In the genomic region with DNA sequence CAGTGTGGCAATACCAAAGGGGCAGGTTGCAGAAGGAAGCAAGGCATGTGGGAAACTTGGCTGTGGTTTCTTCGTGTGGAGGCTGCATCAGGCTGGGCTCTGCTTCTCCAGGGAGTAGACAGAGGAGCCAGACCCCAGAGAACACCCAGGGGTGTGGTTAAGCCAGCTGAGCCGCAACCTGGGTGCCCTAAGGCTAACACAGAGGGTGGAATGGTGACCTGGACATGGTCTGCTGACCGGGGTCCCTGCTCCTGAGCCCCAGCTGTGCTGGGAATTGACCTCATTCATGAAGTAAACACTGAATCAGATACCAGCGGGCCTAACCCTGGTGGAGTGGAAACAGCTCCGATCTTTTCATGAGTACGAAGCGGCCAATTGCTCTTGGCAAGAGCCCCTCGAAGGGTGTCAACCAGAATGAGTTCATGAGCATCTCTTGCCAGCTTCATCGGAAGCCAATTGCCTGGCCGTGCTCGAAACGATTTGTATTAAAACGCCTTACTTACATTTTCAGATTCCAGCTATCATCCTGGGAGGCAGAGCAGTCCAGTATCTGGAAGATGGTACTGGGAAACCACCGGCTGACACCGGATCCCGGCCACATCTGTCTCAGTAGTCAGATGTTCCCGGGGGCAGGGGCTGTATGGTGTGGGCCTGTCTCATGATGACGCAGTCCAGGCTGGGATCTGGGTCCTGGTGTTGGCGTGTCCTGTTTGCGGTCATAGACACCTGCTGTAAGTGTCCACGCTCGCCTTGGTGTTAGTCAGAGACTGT, we compare ENCODE assay signal across 10 mouse cellular contexts.
DNase-seq lines count a peak whose midpoint lies in the region; ATAC-seq and TF ChIP-seq lines count a peak whose summit lies in the region.
"Had no signal": no experiment of that assay in that cellular context is flagged by ENCODE, and none has a peak within 500 bp of the region (broad histone marks: within the 10 kb centered on the region; RNA-seq: fewer than 3 reads in every experiment).

No protein-coding gene starts in this region.

- DNase-seq in heart, adult 18-20 months: peak; percentile 82 to 86
- peak; percentile 96 for DNase-seq in Patski (ENCODE audit: low read depth, low spot score)
- DNase-seq in gastrocnemius, postnatal 25 days: peak; percentile 80
- no peak for DNase-seq in spleen, postnatal 10 days (ENCODE audit: low spot score in 2 of 2)
- no peak for DNase-seq in left cerebral cortex, postnatal 10 days (ENCODE audit: extremely low spot score in 1 of 2, low spot score in 2 of 2)
- no peak for DNase-seq in liver, embryonic 11.5 days (ENCODE audit: low spot score)
- DNase-seq: kidney, postnatal 4 days had no signal

- no peaks in the 10 kb centered on the region for H3K27me3 ChIP-seq in heart, embryonic 12.5 days (replicated peaks)
- no peaks in the 10 kb centered on the region for H3K27me3 ChIP-seq in Patski
- H3K27me3 ChIP-seq in lung, embryonic 15.5 days: no peaks in the 10 kb centered on the region
- peaks cover 4% of the 10 kb centered on the region; the same call in 1 of the 2 replicates for H3K27me3 ChIP-seq in liver, embryonic 11.5 days (replicated peaks; ENCODE audit: control insufficient read depth, insufficient read depth, low read length)
- H3K27me3 ChIP-seq: forebrain, embryonic 13.5 days had no signal

- no peak overlapping the region for H3K4me2 ChIP-seq in heart, embryonic 12.5 days
- H3K4me2 ChIP-seq in lung, embryonic 15.5 days: no peak overlapping the region
- no peak overlapping the region for H3K4me2 ChIP-seq in liver, embryonic 11.5 days
- H3K4me2 ChIP-seq: forebrain, embryonic 13.5 days had no signal

- TF ChIP-seq CTCF in Patski (IDR thresholded peaks at IDR 0.05): no peak

- no peak overlapping the region for H3K9ac ChIP-seq in heart, embryonic 12.5 days
- H3K9ac ChIP-seq in lung, embryonic 15.5 days: no peak overlapping the region
- no peak overlapping the region for H3K9ac ChIP-seq in liver, embryonic 11.5 days (ENCODE audit: low read depth, low read length)
- H3K9ac ChIP-seq: forebrain, embryonic 13.5 days had no signal

- in situ Hi-C loops in Patski (cut with MboI; ENCODE audit: low pct_unique_long_range_greater_than_20kb): loop anchor here (10.0 kb wide), 1 partner anchor 108 kb away; a partner anchor contains a TSS

- no peaks in the 10 kb centered on the region for H3K36me3 ChIP-seq in heart, embryonic 12.5 days
- no peaks in the 10 kb centered on the region for H3K36me3 ChIP-seq in lung, embryonic 15.5 days
- H3K36me3 ChIP-seq in liver, embryonic 11.5 days (ENCODE audit: control insufficient read depth, insufficient read depth, low read length): no peaks in the 10 kb centered on the region

- H3K4me3 ChIP-seq in heart, embryonic 12.5 days: no peak overlapping the region
- H3K4me3 ChIP-seq in lung, embryonic 15.5 days: no peak overlapping the region
- H3K4me3 ChIP-seq in liver, embryonic 11.5 days (ENCODE audit: low read depth, low read length): no peak overlapping the region
- H3K4me3 ChIP-seq: forebrain, embryonic 13.5 days had no signal

- intact Hi-C loops in left cerebral cortex, postnatal 10 days (cut with DNase I): no loop called here

- 72% methylated on average over 22 of the region's 22 CpGs for WGBS in heart, embryonic 12.5 days
- 63% methylated on average over 22 of the region's 22 CpGs for WGBS in lung, embryonic 15.5 days
- WGBS in liver, embryonic 11.5 days: 73% methylated on average over 22 of the region's 22 CpGs

- CTCF ChIA-PET in Patski (lab: Charles Lee): interaction anchor here (1.3 to 1.9 kb wide), 3 partner anchors 17 to 112 kb away, joined by 3 to 7 read pairs (median 4); no protein-coding TSS in a partner anchor

- no peak overlapping the region for H3K27ac ChIP-seq in heart, embryonic 12.5 days (ENCODE audit: poor library complexity, severe bottlenecking)
- no peak overlapping the region for H3K27ac ChIP-seq in lung, embryonic 15.5 days
- no peak overlapping the region for H3K27ac ChIP-seq in liver, embryonic 11.5 days (ENCODE audit: low read depth, low read length)
- H3K27ac ChIP-seq: forebrain, embryonic 13.5 days had no signal

- H3K4me1 ChIP-seq in heart, embryonic 12.5 days (replicated peaks): peaks cover 10% of the 10 kb centered on the region
- H3K4me1 ChIP-seq in lung, embryonic 15.5 days: peaks cover 11% of the 10 kb centered on the region; the same call in 1 of the 2 replicates
- no peaks in the 10 kb centered on the region; the same call in 1 of the 2 replicates for H3K4me1 ChIP-seq in liver, embryonic 11.5 days (replicated peaks; ENCODE audit: control insufficient read depth, insufficient read depth, low read length)
- H3K4me1 ChIP-seq: forebrain, embryonic 13.5 days had no signal

- no peaks in the 10 kb centered on the region for H3K9me3 ChIP-seq in heart, embryonic 12.5 days (replicated peaks)
- H3K9me3 ChIP-seq in lung, embryonic 15.5 days: no peaks in the 10 kb centered on the region
- no peaks in the 10 kb centered on the region for H3K9me3 ChIP-seq in liver, embryonic 11.5 days (ENCODE audit: control insufficient read depth, low read length)
- H3K9me3 ChIP-seq: forebrain, embryonic 13.5 days had no signal

- ATAC-seq in heart, embryonic 12.5 days (ENCODE audit: insufficient number of reproducible peaks, low FRiP score): no peak
- ATAC-seq in Patski: peak; percentile 83
- 0 out of 2 replicates have a peak, but pooled peaks have one; percentile 47 for ATAC-seq in lung, embryonic 15.5 days (ENCODE audit: borderline replicate concordance, extremely low read depth, low FRiP score, low TSS enrichment)
- no peak for ATAC-seq in liver, embryonic 11.5 days (replicated peaks; ENCODE audit: low FRiP score)
- ATAC-seq: forebrain, embryonic 13.5 days had no signal

- POLR2A ChIA-PET in Patski (lab: Charles Lee): interaction anchor here (0.7 to 1.2 kb wide), 4 partner anchors 12 to 163 kb away, joined by 3 to 7 read pairs (median 4); a partner anchor contains a TSS

Comparison
In these comparisons a context has a peak if more than half of its experiments do, and no peak if none do; other contexts are left out.
1. DNase-seq: peak in heart, adult 18-20 months (2 of 2), Patski (single experiment) and gastrocnemius, postnatal 25 days (single experiment); none in spleen, postnatal 10 days (0 of 2), left cerebral cortex, postnatal 10 days (0 of 2) and liver, embryonic 11.5 days (single experiment).
2. ATAC-seq: peak in Patski (single experiment) and lung, embryonic 15.5 days (single experiment); none in heart, embryonic 12.5 days (single experiment) and liver, embryonic 11.5 days (single experiment).